30 mouse cellular contexts compared by ENCODE assay signal in genomic region chr15:12628451-12628850, GRCm38 (mm10).
"Had no signal": no experiment of that assay in that cellular context is flagged by ENCODE, and none has a peak within 500 bp of the region (broad histone marks: within the 10 kb centered on the region; RNA-seq: fewer than 3 reads in every experiment).

No protein-coding gene starts in this region.

- H3K27ac ChIP-seq: limb, embryonic 10.5 days; limb, embryonic 12.5 days; limb, embryonic 13.5 days; limb, embryonic 15.5 days; liver, embryonic 12.5 days; liver, embryonic 13.5 days; liver, embryonic 14.5 days; liver, embryonic 15.5 days; lung, embryonic 15.5 days; macrophage; midbrain, embryonic 10.5 days; midbrain, embryonic 12.5 days; midbrain, embryonic 13.5 days; midbrain, embryonic 15.5 days; neural tube, embryonic 12.5 days; neural tube, embryonic 13.5 days had no signal

- H3K36me3 ChIP-seq: limb, embryonic 10.5 days; limb, embryonic 12.5 days; limb, embryonic 13.5 days; limb, embryonic 15.5 days; liver, embryonic 12.5 days; liver, embryonic 13.5 days; liver, embryonic 15.5 days; lung, embryonic 15.5 days; midbrain, embryonic 10.5 days; midbrain, embryonic 12.5 days; midbrain, embryonic 13.5 days; midbrain, embryonic 15.5 days; neural tube, embryonic 12.5 days; neural tube, embryonic 13.5 days had no signal

- H3K9me3 ChIP-seq: limb, embryonic 10.5 days; limb, embryonic 15.5 days; liver, embryonic 12.5 days; liver, embryonic 13.5 days; liver, embryonic 15.5 days; lung, embryonic 15.5 days; midbrain, embryonic 10.5 days; midbrain, embryonic 12.5 days; midbrain, embryonic 13.5 days; midbrain, embryonic 15.5 days; neural tube, embryonic 12.5 days; neural tube, embryonic 13.5 days had no signal

- H3K4me1 ChIP-seq: liver, embryonic 15.5 days; midbrain, embryonic 12.5 days; midbrain, embryonic 15.5 days had no signal

- H3K27me3 ChIP-seq: limb, embryonic 12.5 days; limb, embryonic 15.5 days; liver, embryonic 12.5 days; liver, embryonic 13.5 days; liver, embryonic 15.5 days; lung, embryonic 15.5 days; megakaryocyte, embryonic 14.5 days; midbrain, embryonic 12.5 days; midbrain, embryonic 13.5 days; midbrain, embryonic 15.5 days; neural tube, embryonic 12.5 days; neural tube, embryonic 13.5 days had no signal

- ATAC-seq: liver, embryonic 12.5 days; liver, postnatal 0 days; midbrain, embryonic 13.5 days; midbrain, embryonic 15.5 days; midbrain, embryonic 16.5 days had no signal

- H3K9ac ChIP-seq: limb, embryonic 12.5 days; limb, embryonic 13.5 days; limb, embryonic 15.5 days; liver, embryonic 12.5 days; liver, embryonic 13.5 days; liver, embryonic 14.5 days; liver, embryonic 15.5 days; liver, postnatal 0 days; lung, embryonic 14.5 days; lung, embryonic 15.5 days; midbrain, embryonic 12.5 days; midbrain, embryonic 13.5 days; midbrain, embryonic 15.5 days; neural tube, embryonic 12.5 days; neural tube, embryonic 13.5 days had no signal

- H3K4me2 ChIP-seq: limb, embryonic 12.5 days; limb, embryonic 13.5 days; limb, embryonic 15.5 days; liver, embryonic 11.5 days; liver, embryonic 12.5 days; liver, embryonic 13.5 days; liver, embryonic 15.5 days; lung, embryonic 14.5 days; lung, embryonic 15.5 days; midbrain, embryonic 12.5 days; midbrain, embryonic 13.5 days; midbrain, embryonic 15.5 days; neural tube, embryonic 12.5 days; neural tube, embryonic 13.5 days had no signal

- H3K4me3 ChIP-seq: limb, embryonic 10.5 days; limb, embryonic 12.5 days; limb, embryonic 13.5 days; limb, embryonic 15.5 days; liver, embryonic 12.5 days; liver, embryonic 13.5 days; liver, embryonic 15.5 days; lung, embryonic 15.5 days; megakaryocyte, embryonic 14.5 days; midbrain, embryonic 10.5 days; midbrain, embryonic 12.5 days; midbrain, embryonic 13.5 days; midbrain, embryonic 15.5 days; myocyte; neural tube, embryonic 12.5 days; neural tube, embryonic 13.5 days had no signal

- DNase-seq: left cerebral cortex, postnatal 4 days; liver; liver, embryonic 13.5 days; liver, postnatal 0 days; lung, adult 18-20 months; lung, adult 2 months; lung, embryonic 14.5 days; lung, postnatal 10 days; lung, postnatal 14 days; lung, postnatal 36 days; lung, postnatal 4 days had no signal
